Mouse (Mus musculus): ENCODE data around the gene Lrp8. TPM values are rescaled to one million over a fixed set of nuclear protein-coding genes. Genes with fewer than 3 reads are reported as not detected.

Lrp8 gene
- total RNA-seq, 2 experiments from 2014 or later, result 0.99 to 1.7 TPM

DNA sequence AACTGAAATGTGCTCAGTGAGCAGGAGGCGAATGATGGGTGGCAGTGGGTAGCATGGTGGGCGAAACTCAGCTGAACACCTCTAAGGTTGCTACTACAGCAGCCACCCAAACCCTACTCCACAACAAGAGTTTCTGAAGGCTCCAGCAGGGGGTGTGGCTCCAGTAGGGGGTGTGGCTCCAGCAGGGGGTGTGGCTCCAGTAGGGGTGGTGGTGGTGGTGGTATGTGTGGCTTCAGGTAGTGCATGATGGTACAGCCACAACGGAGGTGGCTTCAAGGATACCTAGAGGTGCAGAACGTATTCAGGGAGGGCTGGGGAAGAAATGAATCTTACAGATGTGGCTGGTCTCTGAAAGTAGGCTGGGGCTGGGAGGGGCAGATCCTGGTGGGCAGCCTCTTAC is 5.7 kb downstream of the Lrp8 start:
- DNase-seq, result no peak

DNA sequence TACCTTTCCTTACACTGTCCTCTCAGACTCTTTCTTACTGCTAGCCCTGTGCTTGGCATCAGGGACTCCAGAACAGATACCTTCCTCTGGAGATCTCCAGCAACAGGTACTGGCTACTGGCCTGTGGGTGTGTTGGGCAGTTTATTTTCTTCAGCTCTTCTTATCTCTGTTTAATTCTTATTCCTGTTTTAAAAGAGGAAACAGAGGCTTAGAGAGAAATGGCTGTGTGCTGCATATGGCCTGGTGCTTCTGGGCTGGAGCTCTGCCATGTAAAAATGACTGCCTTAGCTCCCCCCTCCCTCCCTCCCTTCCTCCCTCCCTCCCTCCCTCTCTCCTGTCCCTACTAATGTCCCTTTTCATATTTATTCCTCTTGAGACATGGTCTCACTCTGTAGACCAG is 6.6 kb downstream of the Lrp8 start:
- no peak for DNase-seq

DNA sequence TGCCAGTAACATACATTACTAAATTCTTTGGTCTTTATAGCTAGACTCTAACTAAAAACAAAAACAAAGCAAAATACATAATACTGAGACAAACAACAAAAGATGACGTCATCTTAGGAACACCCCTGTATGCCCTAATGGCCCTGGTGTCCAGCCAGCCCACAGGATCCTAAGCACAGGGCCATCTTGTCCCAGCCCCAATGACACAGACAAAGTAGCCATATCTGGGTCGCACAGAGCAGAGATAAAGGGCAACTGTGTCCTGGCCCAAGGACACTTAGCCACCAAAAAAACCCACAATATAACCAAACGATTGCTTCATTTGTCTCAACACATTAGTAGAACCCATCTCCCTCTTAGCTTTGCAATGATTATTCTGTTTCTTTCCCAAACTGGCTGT is 8.9 kb downstream of the Lrp8 start:
- DNase-seq, result no peak

DNA sequence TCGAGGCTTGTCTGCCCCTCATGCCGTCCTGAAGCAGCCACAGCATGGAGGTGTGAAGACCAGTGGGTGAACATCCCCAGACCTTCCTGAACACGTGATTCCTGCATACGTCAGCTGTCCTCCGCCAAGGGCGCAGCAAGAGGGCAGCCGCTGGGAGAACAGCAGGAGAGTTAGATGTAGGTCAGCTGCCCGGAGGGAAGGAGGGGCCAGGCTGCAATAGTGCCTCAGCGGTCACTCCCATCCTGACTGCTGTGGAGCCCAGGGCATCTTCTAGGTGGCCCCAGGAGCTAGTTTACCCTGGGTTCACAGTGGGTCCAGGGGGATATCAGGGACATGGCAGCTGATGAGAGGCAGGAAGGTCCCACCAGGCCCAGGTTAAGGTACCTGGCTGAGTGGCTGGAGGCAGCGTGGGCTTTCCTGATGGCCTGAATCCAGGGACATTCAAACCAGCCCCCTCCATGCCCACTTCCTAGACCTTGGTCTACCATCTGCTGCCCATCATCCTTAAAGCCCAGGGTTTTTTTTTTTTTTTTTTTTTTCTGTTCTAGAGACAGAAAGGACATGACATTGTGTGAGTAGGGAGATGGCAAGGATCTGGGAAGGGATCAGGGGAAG is 9.8 kb downstream of the Lrp8 start:
- no peak for DNase-seq

DNA sequence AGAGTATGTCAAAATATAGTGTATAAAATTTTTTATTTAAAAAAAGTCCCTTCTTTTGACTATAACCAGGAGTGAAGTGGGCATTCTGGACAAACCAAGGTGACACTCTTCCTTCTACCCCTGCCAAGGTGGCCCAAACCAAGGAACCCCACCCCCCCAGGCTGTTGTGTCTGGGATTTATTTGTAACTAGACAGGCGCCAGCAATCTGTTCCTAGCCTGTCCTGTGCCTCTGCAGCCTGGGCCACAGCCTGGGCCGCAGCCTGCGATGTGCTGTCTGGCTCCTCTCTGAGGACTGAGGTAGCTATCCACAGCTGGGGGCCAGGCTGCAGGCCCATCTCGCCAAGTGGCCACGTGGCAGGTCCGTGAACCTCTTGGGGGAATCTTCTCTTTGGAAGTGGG is 10.3 kb downstream of the Lrp8 start:
- no peak for DNase-seq

DNA sequence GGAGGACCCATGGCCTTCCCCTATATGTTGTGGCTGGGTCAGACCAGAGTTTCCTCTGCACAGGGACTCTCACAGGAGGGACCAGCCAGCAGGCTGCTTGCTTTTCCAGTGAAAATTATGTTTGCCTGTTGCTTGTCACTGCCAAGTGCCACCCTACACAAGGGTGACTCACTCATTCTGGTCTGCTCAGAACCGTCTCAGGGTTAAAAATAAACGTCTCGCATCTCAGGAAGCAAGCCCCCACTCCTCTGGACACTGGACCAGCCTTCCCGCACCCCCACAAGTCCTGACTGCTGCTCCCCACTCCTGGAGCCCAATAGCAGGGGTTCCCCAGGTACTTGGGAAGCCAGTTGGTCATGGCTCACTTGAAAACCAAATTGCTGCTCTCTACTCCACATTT is 14.4 kb downstream of the Lrp8 start:
- no peak for DNase-seq

DNA sequence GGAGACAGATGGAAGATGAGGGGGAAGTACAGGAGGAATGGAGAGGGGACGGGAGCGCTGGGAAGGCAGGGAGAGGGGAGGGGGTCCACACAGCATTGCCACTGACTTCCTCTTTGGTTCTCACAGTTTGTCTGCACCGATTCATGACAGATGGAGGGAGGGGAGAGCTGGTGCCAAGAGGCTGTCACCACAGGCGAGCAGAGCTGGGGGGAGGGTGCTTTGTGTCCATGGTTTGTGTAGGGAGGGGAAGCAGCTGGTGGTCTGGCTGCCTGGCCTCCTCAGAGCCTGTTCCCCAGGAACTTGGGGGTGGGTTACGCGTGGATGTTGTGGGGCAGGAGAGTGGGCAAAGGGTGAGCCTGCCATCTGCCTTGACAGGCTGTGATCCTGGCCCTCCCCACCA is 15.4 kb downstream of the Lrp8 start:
- DNase-seq, result no peak

DNA sequence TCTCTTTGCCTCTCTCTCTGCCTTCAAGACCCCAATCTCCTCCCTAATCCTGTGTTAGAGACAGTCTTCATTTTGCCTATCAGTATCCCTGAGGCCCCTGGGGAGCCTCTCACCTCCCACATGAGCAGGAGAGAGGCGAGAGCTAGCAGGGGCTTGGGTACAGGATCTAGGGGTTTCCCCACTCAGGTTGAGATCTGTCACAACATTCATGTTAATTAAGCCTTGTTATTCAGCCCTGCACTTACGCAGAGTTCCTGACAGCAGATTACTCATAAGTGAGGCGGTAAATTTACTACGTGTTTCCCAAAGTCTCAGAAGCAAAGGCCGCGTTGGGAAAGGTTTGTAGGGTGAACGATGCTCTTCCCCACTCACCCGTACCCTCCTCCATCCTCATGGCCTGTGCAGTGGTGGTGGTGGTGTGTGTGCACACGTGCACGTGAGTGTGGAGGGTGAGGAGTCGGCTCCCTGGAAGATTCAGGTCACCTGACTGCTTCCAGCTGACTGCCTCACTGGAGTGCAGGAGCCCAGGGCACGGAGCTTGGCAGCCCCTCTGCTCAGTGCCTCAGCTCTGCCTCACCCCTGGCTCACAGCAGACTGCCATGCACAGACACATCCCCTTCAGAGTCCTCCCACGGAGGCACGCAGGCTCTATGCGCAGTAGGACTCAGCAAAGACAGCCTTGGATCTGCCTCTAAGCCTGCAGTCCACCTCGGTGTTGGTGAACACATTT is 18.1 kb downstream of the Lrp8 start:
- DNase-seq, result no peak

DNA sequence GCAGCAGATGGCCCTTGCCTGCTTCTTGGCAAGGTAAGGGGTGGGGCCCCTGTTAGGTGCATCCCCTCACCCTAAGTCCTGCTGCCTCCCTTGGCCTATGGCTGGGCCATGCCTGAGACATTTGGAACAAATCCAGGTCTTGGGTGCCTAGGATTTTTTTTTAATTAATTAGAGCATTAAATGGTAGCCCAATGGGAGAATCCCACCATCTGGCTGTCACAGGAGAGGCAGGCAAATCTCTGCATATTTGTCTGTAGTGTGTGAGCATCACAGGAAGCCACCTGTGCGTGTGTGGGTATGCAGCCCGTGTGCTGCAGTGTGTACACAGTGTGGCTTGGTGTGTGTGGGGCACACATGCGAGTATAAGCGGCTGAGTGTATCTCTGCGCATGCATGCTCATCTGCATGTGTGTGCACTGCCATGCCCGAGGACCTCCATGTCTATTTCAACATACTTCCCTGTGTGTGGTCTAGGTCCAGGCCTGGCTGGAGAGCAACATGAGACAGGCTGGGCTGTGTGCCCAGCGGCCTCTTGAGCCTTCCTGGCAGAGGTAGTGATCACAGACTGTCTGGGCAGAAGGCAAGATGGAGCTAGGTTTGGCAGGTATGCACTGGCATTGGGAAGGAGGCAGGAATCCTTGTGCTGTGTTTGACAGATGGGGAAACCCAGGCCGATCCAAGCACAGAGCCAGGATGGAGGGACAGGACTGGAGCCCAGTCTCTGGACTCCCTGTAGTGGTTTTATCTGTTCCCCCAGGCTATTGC is 19.0 kb downstream of the Lrp8 start:
- peak; percentile 41 for DNase-seq

DNA sequence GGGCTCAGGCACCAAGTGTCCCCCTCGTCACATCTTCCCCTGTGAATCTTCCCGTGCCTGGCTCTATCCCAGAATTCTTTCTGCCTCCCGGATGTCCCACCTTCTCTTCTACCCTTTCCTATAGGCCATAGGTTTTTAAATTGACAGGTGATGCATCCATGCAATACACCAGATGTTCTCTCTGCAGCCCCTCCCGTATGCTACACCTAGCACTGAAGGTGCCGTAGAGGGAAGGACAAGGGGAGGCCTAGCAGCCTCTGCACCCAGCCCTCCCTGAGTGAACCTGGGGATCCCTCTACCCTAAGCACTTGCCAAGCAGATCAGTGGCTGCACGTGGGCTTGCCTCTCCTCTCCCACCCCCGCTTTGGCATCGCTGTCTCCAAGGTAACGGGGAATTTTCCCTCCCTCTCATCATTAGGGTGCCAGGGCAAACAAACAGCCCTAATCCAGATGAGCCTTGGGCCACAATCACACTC is 20.9 kb downstream of the Lrp8 start:
- DNase-seq, result no peak

DNA sequence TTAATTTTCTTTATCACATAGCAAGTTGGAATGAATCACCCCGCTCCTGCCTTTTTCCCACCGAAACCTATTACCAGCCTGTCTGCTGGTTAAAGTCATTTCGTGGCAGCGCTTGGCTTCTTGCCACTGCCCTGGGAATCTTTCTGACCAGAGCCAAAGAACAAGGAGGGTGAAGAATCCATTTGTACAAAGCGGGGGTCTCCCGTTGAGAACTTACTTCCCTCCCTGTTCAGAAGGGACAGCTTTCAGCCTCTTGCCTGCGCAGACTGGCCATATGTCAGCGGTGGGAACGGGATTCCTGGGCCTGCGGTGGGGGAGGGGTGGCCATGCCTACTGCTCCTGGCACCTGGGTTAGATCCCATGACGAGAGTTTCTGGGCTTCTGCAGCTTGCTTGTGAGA is 21.4 kb downstream of the Lrp8 start:
- DNase-seq, result no peak

DNA sequence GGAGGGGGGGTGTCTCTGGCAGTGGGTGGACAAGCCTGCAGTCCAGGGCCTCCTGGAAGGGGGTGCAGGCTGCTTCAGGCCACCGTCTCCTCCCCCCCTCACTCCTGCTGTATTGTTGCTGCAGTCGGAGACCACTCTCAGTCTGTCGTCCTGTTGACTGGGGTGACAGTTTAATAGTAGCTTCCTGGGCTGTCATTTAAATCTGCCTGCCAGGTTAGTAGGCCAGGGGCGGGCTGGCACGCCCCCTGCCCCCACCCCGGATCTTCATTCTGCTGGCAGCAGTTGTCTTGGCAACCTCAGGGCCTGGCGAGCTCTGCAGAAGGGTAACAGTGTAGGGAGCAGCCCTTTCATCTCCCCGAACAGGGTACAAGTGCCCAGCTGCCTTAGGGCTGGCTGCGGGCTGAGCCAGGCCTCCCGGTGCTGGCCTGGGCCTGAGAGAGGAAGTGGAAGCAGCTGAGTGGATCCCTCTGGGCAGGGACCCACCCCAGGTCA is 26.7 kb downstream of the Lrp8 start:
- DNase-seq, result peak; percentile 32

DNA sequence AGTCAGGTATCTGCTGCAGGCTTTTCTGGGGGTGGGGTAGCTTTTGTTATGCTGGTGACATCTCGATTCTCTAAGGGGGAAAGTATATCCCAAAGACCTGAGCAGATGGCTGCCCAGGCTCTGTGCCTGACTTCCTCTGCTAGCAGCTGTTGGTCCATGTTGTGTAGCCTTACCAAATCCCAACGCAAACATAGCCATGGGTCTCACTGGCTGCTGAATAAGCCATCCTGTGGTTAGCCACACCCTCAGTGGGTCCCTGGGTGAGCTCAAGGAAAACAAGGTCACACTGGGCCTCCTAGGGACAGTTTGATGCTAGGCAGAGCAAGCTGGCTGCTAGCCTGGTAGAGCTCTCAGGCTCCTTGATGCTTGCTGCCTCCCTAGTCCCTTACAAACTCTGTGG is 27.6 kb downstream of the Lrp8 start:
- DNase-seq, result no peak

DNA sequence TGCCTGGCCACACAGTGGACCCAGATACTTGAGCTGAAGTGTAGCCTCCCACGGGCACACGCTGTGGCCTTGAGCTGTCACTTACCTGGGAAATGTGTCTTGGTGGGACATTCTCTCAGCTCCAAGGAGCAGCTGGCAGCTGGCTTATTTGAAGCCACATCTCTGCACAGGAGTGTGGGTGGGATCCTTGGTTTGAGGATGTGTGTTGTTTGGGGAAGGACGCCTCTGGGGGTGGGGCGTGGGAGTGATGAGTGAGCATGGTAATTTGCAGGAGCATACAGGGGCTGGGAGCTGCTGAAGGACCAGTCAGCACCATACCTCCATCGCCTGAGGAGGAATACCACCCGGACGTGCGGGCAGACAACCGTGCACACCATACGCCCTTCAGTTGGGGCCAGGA is 28.1 kb downstream of the Lrp8 start:
- no peak for DNase-seq

DNA sequence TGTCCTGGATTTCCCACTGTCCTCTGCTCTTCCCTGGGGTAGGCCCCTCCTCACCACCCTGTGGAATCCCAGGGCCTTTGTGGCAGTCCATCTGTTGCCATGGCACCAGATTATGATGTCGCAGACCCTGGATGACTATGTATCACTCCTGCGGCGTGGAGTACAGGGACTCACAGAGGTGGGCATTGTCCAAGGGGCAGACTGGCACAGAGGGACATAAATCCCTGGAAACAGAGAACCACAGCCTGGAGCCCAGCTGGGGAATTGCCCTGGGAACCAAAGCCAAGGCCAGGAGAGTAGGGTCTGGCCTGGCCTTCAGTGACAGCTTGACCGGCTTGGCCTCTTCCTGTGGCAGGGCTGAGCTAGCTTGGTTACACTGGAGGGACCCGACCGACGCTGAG is 28.8 kb downstream of the Lrp8 start:
- DNase-seq, result no peak

DNA sequence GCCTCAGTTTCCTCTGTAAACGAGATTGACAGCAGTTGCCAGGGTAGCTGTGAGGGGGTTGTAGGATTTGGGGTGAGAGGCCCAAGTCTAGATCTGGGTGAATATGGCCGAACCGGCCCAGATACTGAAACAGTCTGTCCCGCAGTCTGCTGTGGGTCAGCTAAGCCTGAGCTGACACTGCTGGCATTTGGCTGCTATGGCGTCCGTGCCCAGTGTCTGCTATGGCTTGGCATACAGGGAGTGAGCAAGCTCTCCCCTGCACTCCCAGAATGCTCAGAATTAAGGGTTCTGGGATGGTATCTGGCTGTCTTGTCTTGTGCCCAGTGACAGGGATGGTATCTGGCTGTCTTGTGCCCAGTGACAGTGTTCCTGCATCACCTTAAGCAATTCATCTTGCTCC is 29.6 kb downstream of the Lrp8 start:
- DNase-seq, result no peak

DNA sequence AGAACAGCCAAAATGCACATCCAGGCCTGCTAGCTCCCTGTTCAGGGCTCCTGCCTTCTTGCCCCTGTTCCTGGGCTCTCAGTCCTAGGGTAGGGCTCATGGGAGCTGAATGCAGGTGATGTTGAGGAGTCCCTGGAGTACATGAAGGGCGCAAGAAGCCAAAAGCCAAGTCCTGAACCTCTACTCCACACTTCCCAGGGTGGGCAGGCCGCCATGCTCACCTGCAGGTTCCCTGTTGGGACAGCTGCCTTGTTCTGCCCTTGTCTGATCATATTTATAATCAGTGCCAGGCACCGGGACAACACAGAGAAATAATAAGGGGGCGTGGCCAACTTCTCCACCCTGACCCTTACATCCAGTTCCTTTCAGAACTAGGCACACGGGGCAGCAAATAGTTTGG is 31.5 kb downstream of the Lrp8 start:
- no peak for DNase-seq

DNA sequence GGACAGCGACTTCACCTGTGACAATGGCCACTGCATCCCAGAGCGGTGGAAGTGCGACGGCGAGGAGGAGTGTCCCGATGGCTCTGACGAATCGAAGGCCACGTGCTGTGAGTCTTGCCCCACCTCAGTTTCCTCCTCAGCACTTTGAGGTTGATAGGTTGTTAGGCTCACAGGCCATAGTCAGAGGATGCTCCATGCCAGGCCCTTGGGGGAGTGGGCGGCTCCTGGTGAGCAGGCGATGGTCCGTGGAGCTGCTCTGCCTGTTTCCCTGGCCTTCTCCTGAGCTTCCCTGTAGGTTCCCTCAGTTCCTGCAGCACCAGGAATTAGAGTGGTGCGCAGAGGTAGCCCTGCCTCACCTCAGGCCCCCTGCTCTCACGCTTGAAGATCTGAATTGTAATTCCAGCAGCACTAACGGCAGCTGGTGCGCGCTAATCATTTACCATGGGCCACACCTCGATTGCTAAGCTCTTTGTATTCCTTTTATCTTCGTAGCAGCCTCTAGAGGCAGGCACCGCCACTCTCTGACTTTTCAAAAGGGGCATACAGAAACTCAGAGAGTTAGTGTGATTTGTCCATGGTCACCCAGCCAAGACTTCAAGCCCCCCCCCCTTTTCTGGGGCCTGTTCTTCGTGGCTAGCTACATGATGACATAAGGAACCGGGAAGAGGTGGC is 32.7 kb downstream of the Lrp8 start:
- no peak for DNase-seq

DNA sequence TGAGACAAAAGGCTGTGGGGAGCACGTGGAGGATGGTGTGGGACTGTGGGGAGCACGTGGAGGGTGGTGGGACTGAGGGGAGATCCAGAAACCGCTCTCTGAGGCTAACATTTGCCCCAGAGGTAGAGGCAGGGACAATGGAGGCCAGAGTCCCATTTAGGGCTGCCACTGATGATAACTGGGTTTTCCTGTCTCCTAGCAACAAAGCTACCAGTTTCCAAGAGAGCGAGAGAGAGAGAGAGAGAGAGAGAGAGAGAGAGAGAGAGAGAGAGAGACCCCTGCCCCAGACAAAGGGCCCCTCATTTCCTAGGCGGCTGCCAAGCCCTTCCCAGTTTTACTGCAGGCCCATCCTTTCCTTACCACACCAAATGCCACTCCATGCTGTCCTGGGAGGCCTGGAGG is 33.4 kb downstream of the Lrp8 start:
- DNase-seq, result no peak

DNA sequence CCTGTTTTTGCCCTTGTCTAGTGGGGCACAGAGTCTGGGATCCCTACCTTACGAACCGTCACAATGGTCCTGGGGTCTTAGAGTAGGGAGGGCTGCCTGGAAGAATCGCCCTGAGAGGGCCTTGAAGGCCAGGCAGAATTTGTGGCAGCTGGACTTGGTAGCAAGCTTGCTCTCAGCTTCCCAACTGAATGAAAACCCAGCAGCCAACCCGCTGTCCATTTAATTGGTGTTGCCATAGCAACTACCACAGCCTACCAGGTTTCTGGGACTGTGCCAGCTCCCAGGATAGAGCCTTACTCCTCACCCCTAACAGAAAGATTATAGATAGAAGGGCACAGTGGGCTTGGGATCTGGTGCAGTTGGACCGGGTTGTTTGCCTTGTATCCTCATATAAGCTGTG is 34.7 kb downstream of the Lrp8 start:
- no peak for DNase-seq

DNA sequence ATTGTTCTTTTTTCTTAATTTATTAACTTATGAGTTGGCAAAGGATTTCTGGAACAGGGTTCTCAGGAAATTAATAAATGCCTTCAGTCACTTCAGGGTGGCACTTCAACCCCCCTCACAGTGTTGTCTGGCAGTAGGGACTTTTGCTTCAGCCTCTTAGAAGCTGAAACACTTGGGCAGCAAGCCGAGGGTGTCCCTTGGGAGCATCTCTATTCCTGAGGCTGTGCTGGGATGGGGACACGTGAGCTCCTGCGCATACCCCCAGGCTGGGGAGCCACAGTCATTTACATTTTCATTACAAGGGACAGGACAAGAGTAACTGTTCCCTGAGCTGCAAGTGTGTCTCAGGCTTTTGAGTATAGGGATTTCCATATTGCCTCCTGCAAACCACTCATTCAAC is 35.8 kb downstream of the Lrp8 start:
- DNase-seq, result no peak

DNA sequence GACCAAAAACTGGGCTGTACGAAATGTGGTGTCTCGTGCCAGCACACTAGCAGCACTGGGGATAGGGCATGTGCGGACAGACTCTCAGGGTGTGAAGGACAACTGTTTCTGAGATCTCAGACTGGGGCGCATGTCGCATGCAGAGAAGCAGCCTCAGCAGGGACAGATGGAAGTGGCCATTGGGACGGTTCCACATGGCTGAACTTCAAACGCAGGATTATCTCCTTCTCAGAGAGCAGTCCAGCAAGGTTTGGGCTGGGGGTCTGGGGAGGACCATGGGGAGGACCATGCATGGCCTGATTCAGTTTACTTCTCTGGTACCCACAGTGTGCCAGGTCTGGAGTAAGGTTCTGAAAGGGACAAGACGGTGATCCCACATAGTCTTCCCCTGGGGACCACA is 41.6 kb downstream of the Lrp8 start:
- no peak for DNase-seq

DNA sequence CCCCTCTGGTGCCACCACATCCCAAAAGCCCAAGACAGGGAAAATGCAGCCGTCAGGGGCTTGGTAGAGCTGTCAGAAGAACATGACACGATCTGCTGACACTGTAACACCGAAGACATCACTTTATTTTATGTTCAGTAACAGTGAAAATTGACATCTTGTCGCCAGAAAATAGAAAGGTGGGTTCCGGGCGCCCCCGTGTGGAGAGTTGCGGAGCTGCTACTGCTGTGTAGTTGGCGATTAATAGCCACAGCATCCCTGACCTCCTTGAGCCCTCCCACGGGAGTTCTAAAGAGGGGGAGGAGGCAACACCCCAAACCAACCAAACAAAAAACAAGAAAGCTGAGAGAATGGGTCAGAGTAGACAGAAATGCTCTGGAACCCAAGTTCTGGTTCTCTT is 42.9 kb downstream of the Lrp8 start:
- DNase-seq, result peak; percentile 87

Measured in gastrocnemius, postnatal 10 days (tissue).